Mouse (Mus musculus) ovary, postnatal 36 days (tissue): ENCODE measurements around the gene Thra.

Experiments used
- DNase-seq: peaks from one replicate; pipeline ENCODE4 v3.0.0; 2022; ENCODE audit warnings: low spot score, mixed read lengths

Thra gene

GRCm38 (mm10) chr11:98745932-98746853, 5.8 kb downstream of the Thra start:
- DNase-seq: no peak

DNA sequence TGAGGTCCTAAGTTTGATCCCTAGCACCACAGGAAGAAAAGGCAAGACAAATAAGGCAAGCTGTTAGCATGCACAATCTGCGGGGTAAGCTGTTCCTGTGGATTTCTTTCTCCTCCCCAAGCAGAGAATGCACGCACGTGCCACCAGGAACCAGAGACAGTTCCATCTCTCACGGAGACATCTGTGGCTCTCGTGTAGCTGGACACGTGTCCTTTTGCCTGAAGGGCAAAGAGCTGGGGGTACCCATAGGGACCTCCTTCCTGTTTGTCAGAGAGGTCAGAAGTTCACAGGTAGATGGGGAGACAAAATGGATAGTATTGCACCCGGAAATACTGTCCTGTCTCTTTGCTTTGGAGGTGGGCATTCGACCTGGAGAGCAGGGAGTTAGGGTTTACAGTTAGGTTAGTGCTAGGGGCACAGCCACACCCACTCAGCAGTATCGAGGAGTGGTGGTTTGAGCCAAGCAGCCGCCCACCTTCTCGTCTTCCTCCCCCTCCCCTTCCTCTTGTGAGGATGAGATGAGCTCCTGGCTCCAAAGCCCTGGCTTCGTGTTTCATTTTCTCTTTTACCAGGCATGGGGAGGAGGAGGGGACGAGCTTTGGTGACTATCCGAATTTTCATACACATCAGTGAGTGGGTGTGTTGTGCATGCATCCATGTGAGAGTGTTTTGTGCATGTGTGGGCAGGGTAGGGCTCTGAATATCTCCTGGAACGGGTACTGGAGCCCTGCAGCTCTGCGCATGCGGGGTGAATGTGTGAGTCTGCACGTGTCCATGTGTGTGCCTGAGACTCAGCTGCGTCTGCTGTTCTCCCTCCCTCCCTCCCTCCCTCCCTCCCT, 6.6 kb downstream of the Thra start:
- peak; percentile 78 for DNase-seq

DNA sequence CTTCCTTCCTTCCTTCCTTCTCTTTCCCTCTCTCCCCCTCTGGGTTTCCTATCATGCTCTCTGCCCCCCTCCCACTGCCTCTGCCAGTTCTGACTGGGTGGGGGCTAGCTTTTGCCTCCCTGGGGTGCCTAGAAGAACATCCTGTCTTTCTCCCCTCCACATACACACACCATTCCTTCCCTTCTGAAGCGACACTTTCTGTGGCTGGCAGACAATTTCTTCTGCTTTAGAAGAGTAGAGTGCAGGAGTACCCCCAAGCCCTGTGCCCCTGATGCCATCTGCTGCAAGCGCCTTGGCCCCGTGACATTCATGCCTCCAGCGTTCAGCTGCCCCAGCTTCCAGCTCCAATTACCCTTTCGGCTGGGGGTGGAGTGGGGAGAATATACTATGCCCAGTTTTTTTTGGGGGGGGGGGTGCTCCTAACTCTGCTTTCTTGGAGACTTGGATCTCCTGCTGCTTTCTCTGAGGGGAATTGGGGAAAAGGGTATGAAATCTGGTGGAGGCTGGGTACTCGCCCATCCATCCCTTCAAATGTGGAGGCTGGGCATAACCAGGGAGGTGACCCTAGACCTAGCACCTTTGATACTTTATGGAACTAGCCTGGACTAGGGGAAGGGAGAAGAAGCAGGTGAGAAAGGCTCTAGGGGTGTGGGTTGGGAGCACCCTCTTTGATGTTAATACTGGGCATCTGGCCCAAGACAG, 7.5 kb downstream of the Thra start:
- no peak for DNase-seq

DNA sequence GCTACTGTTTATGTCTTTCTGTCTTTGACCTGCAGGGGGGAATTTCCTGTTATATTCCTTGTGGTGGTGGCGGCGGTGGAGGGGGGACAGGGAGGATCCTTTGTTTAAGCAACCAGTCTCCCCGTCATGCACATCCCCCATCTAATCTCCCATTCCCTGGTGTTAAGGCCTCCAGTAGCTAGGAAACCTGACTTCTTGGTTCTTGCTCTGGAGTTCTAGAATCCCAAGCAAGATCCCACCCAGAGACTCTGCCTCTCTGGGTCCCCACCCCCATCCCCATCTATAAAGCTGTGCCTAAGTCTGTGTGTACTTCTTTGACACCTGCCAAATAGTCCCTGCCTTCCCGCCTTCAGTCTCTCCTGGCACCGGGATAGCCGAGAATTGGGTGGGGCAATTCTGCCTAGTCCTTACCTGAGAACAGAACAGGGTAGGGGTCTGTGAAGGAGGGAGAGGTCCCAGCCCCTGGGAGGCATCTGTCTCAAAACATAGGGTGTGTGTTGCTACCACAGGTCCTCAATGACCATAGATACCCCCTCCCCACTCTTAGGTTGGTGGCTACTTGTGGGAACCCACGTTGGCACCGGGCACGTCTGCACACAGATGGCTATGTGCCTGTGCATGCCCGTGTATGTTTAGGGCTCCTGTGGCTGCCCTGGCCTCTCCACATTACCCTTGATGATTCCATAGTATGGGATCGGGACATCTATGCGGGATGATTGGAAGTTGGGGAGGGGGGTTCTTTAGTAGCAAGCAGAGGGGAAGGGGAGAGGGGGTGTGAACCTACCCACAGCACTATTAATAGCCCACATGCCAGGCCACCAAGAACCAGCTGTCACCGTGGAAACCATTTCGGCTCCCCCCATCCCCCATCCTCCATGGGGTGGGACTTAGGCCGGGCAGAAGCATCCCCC, 8.3 kb downstream of the Thra start:
- DNase-seq: no peak

DNA sequence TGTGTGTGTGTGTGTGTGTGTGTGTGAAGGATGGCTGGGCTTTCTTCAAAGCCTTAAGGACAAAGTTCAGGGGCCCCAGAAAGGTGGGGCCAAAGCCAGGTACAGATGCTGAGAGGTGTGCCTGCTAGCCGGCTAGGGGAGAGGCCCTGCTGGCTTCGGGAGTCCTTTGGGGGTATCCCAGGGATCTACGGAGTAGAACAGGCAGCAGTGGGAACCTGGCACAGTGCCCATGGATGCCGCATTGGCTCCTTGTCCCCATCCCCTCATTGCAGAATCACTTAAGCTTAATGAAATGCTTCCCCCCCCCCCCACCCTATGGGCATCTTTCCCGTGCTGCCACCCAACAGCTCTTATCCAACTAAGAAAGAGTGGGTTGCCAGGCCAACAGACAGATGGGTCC, 9.3 kb downstream of the Thra start:
- DNase-seq: no peak

DNA sequence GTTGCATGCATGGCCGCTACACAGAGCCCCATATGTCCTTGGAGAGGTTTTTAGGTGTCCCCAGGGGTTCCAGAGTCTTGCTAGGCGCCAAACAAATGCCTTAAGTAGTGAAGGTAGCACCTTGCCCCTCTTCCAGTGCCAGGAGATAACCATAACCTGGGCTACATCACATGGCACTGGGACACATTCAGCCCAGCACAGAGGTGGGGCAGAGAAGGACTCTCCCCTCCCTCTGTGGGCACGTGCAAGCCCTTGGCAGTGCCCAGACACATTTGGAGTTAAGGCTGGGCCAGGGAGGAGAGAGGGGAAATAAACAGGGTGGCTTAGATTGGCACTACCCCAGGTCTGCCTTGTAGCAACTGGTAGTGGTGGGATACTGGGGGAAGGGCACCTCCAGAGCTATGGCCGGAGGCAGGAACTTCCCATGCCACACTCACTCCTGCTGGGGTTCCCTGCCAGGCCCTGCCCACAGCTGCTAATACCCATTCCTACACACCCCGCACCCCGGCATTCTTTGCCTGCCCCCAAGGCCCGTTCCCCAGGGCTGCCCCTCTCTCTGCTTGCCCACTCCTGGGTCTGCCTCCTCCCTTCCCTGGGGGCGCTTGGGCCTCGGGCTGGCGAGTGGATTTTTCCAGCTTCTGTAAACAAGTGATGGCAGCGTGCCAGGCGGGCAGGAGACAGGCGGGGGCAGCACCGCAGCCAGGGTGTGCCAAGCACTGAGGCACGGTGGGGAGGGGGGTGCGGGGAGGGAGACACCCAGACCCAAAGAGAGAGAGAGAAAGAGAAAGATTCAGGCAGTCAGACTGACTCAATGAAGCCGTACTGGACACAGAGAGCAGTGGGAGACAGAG, 10.1 kb downstream of the Thra start:
- DNase-seq: peak; percentile 86

DNA sequence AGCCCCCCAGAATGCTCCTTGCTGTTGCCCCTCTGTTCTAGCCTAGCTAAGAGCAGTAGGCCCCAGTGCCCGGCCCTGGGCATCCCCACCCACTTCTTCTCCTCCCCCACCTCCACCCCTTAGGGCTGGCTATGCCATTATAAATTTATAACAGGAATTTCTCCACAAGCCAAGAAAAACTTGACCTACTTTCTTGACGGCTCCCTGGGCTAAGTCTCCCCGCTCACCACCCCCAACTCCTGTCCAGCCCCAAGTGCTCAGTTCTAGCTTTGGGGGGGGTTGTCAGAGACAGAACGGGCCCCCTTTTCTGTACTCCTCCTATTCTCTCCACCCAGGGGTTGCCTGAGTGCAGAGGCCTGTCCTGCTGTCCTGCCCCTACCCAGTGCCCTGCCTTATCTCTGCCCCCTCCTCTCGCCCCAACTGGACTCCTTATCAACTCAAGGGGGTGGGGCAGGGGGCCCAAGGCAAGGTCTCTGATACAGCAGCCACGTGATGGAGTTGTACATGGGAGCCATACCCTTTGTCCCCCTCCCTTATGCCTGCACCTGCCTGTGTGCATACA, 10.9 kb downstream of the Thra start:
- DNase-seq: peak; percentile 67

DNA sequence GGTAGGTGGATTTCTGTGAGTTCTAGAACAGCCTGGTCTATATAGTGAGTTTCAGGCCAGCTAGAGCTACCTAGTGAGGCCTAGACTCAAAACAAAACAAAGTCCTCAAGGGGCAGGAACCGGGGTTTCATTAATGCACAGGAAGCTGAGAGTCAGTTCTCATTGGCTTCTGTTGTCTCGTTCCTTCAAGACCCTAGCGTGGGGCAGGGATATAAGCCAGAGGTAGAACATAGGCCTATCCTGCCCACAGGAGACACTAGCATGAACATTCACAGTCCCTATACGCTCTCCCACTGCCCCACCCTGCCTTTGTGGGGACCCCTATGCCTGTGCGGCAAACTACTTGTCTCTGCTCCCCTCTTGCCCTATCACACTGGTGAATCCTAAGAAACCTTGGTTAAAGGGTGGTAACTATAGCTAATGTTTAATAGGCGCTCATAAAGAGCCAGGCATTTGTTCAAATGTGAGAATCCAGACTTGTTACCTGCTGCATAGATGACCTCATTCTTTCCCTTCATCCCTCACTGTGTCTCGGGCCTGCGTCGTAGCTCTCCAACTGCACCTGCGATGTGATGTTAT, 12.2 kb downstream of the Thra start:
- no peak for DNase-seq

- no peak for DNase-seq
These were observed 12.8 kb downstream of the Thra start for GRCm38 (mm10) chr11:98753264-98753663.

GRCm38 (mm10) chr11:98754151-98754620, 13.7 kb downstream of the Thra start:
- no peak for DNase-seq

GRCm38 (mm10) chr11:98754621-98755181, 14.3 kb downstream of the Thra start:
- DNase-seq: peak; percentile 80

- DNase-seq: no peak
These were observed 15.4 kb downstream of the Thra start for GRCm38 (mm10) chr11:98755726-98756380.

- no peak for DNase-seq
These were observed 16.3 kb downstream of the Thra start for GRCm38 (mm10) chr11:98756711-98757110.

- no peak for DNase-seq
These were observed 21.5 kb downstream of the Thra start for GRCm38 (mm10) chr11:98761939-98762338.

DNA sequence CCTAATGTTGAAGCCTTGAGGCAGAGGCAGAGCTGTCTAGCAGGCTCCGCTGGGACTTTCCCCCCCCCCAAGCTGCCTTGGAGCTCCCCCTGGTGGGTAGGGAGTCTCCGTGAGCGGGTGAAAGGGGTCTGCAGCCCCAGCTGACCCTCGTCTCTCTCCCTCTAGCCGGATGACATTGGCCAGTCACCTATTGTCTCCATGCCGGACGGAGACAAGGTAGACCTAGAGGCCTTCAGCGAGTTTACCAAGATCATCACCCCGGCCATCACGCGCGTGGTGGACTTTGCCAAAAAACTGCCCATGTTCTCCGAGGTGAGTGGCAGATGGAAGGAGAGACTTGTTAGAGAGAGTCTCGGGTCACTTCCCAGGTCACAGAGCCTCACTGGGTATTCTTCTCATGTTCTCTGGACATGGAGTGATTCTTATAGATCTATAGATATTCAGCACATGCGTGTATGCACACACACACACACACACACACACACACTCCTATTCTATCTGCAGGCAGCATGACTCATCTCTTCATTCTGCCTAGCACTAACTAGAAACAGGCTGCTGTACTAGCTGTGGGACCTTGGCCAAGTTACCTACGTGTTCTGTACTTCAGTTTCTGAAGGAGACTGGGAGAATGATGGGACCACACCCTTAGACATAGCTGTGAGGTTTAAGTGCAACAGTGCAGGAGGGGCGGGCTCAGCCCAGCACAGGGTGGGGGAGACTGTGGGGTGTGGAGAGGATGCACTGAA, 22.5 kb downstream of the Thra start:
- DNase-seq: no peak

- DNase-seq: no peak
These were observed 23.0 kb downstream of the Thra start for GRCm38 (mm10) chr11:98763502-98763861.

DNA sequence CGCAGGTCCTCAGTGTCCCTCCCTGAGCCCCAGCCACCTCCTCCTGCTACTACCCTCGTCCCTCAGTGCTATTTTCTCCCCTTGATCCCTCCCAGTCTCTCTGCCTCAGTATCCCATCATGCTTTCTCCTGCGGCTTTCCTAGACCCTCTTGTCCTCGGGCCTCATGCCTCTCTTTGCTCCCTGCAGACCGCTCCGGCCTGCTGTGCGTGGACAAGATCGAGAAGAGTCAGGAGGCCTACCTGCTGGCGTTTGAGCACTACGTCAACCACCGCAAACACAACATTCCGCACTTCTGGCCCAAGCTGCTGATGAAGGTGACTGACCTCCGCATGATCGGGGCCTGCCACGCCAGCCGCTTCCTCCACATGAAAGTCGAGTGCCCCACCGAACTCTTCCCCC, 23.7 kb downstream of the Thra start:
- no peak for DNase-seq

- no peak for DNase-seq
These were observed 24.3 kb downstream of the Thra start for GRCm38 (mm10) chr11:98764746-98765145.
